Mouse (Mus musculus): ENCODE measurements at regions not wholly inside any gene's neighbourhood (a gene's known extent, or its start where the extent isn't known, plus 50 kb on each side); places are given as distances from the start of the nearest gene placed in this dataset.

DNA sequence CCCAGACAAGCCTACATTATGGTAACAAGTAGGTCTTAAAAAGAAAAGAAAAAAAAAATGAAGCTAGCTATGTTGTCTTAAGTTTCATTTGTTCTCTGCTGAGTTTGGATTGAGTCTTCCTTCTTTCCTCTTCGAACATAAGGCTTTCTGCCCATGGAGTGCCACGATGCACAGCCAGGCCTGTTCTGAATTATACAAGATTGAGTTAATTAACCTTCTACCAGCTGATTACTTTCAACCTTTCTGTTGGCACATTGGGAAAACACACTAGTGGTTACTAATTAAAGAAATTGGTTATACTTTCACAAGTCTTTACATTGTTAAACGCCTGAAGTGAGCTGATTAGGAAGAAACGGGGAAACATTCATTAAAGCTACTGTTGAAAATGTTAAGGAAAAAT, 155.5 kb upstream of the Sptlc3 start:
- in situ Hi-C loops (cut with MboI; ENCODE audit: unreplicated experiment in 2 of 2), result no loop called here

DNA sequence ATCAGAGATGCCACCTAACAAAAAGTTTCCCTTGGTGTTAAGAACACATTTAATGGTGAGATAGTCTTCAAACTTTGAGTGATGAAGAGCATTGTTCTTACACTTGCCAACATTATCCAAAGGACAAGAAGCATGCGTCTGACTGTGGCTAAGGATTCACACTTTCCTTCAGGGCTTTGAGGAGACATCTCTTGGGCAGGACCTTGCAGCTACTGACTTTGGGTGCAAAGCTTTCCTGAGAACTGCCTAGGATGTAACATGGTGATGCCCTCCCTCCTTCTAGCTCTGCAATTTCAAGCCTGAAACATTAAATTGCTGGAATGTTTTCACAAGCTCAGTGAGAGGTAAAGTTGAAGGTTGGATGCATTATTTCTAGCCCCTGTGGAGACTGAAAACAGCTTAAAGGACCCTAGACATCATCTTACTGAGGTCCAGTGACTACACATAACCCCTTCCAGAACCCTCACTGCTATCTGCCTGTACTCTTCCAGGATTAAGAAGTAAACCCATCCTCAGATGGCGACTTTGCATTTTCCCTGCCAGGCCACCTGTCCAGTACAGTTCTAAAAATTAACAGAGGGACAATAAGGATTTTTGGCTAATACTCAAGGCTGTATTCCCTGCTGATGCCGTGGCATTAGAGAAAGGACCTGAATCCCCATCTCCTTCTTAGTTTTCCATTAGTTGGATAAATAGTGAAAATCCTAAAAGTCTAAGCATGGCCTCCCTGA, 137.3 kb upstream of the Sptlc3 start:
- in situ Hi-C loops (cut with MboI; ENCODE audit: unreplicated experiment in 2 of 2), result no loop called here

- in situ Hi-C loops (cut with MboI; ENCODE audit: unreplicated experiment in 2 of 2), result no loop called here
These were observed 131.4 kb upstream of the Sptlc3 start for GRCm38 (mm10) chr2:139362245-139362847.

- in situ Hi-C loops (cut with MboI; ENCODE audit: unreplicated experiment in 2 of 2), result no loop called here
These were observed 123.6 kb upstream of the Sptlc3 start for GRCm38 (mm10) chr2:139370070-139370469.

- in situ Hi-C loops (cut with MboI; ENCODE audit: unreplicated experiment in 2 of 2), result loop anchor here (10.0 to 25.0 kb wide), 3 partner anchors 582 to 1045 kb away; partner anchors contain the start of gene Gm17374 (in 2 of the 2)
These were observed 113.4 kb upstream of the Sptlc3 start for GRCm38 (mm10) chr2:139380285-139380684.

DNA sequence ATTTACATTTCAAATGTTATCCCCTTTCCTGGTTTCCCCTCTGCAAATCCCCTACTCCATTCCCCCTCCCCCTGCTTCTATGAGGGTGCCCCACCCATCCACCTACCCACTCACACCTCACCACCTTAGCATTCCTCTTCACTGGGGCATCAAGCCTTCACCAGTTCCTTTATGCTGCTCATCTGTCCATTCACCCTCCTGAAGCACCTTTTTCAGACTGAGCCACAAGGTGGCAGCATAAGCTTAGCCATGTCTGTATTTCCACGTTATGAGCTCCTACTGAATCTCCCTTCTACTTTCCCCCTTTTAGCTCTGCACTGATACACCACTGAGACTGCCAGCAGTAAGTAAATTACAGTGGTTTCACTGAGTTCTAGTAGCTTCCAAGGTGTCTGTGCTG, 112.1 kb upstream of the Sptlc3 start:
- in situ Hi-C loops (cut with MboI; ENCODE audit: unreplicated experiment in 2 of 2), result loop anchor here (10.0 to 25.0 kb wide), 3 partner anchors 581 to 1043 kb away; partner anchors contain the start of gene Gm17374 (in 2 of the 2)

- in situ Hi-C loops (cut with MboI; ENCODE audit: unreplicated experiment in 2 of 2), result no loop called here
These were observed 80.2 kb upstream of the Sptlc3 start for GRCm38 (mm10) chr2:139413559-139413958.

- in situ Hi-C loops (cut with MboI; ENCODE audit: unreplicated experiment in 2 of 2), result no loop called here
These were observed 76.2 kb upstream of the Sptlc3 start for GRCm38 (mm10) chr2:139417506-139417905.

DNA sequence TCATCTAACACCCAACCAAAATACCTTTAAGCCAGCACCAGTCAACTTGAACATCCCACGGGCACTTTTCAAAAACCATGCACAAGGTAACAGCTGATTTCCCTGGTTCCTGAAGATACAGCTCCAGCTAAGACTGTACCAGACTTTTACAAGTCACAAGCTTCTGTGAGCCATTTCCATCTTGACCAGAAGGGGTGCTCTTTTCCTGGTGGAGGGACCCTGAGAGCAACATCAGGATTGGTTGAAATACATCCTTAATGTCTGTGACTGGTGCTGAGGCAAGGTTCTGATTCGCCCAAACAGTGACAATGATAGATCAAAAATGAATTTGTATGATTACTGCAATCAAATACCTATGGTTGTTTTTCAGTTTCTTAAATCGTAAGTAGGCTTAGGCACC, 71.0 kb upstream of the Sptlc3 start:
- in situ Hi-C loops (cut with MboI; ENCODE audit: unreplicated experiment in 2 of 2), result no loop called here

GRCm38 (mm10) chr2:139423413-139423812, 70.3 kb upstream of the Sptlc3 start:
- in situ Hi-C loops (cut with MboI; ENCODE audit: unreplicated experiment in 2 of 2), result no loop called here

All from v-Abl transformed pro-B cells (cell line).